Mouse (Mus musculus) telencephalon, adult 2 months (tissue): Measurements from ENCODE around the gene A730049H05Rik.

Experiments
- DNase-seq: peaks from one replicate; pipeline ENCODE4 v3.0.0-alpha.2; 2011; ENCODE audit warnings: low read depth, low spot score

Gene A730049H05Rik

DNA sequence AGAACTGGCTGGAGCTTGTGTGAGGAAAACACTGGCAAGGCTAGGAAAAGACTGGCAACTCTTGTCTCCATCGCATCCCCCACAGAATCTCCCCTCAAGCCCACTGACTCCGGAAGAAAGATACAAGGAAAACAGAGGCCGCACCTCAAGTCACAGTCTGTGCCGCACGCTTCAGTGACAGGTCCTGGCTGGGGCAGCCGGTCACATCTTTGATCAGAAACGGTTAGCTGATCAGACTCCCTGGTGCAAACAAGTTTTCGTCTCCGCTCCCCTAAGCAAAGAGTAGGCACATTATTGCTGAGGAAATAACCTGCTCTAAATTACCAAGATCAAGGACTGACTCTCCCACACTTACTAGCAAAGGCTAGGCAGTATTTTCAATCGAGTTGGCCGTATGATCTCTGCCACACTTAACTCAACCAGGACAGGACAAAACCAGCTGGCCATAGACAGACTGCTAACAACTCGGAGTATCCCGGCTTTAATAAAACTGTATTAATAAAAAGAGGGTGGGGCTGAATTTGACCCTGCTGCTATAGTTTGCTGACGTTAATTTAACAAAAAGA is 63.5 kb downstream of the A730049H05Rik start:
- no peak for DNase-seq

DNA sequence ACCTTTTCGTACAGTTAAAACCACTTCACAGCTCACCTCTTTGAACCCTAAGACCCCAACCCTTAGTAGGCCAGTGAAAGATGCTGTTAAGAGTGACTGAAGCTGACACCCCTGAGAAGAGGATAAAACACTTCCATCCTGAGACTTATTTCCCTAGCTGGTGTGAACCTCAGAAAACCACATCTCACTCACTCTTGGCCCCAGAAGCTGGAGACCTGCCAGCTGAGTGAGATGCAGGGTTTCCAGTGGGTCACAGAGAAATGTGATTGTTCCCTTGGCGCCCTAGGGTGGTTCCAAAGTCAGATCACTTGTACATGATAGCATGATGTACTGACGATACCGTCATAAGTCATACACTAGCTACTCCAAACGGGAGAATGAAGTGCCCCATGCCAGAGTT is 66.2 kb downstream of the A730049H05Rik start:
- DNase-seq = no peak

- no peak for DNase-seq
Observed at GRCm38 (mm10) chr6:92883131-92883900, 67.0 kb downstream of the A730049H05Rik start.

DNA sequence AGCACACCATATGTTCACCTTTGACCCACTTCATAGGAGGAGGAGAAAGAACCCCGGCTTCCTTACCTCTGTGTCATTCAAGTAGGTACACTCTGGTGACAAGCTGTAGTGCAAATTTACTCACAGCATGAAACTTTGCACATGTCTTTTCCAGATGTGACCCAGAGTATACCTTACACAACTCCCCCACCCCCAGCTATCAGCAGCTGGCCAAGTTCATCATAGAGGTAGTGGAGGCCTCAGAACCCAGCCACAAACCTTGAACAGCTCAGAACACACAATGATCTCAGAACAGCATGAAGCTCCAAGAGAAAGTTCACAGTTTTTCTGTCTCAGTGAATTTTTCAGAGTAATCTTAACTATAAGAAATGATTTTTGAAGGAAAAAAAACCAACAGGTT is 75.3 kb downstream of the A730049H05Rik start:
- DNase-seq = no peak
